Mouse (Mus musculus): ENCODE measurements around the gene Lzts3. TPM values are rescaled to one million over a fixed set of nuclear protein-coding genes. Genes with fewer than 3 reads are reported as not detected.

The Lzts3 gene
- polyA plus RNA-seq, 1 experiment from 2014 or later, result 1.4 TPM

Other genes with a start within 250 kb of the Lzts3 start
- gene Cpxm1, start 245.2 kb downstream of the Lzts3 start, polyA plus RNA-seq (2018), result 0.23 TPM in 1 of 3 replicates, not detected in the others
- gene Gm28372, start 237.6 kb downstream of the Lzts3 start, polyA plus RNA-seq (2018), result not detected in 3 replicates
- not detected in 3 replicates for gene 1700020A23Rik, start 237.5 kb downstream of the Lzts3 start, polyA plus RNA-seq (2018)
- not detected in 3 replicates for gene Tmem239, start 236.3 kb downstream of the Lzts3 start, polyA plus RNA-seq (2018)
- 40.1 to 54.6 TPM (median 47.9 TPM) in 3 replicates for gene Vps16, start 218.5 kb downstream of the Lzts3 start, polyA plus RNA-seq (2018)
- gene Pced1a, start 218.1 kb downstream of the Lzts3 start, polyA plus RNA-seq (2018), result 9.0 to 12.8 TPM (median 11.4 TPM) in 3 replicates
- gene Ptpra, start 192.5 kb downstream of the Lzts3 start, polyA plus RNA-seq (2018), result 146 to 403 TPM (median 209 TPM) in 3 replicates
- gene Mrps26, start 79.1 kb downstream of the Lzts3 start, polyA plus RNA-seq (2018), result 14.0 to 43.6 TPM (median 23.4 TPM) in 3 replicates
- gene Oxt, start 66.6 kb downstream of the Lzts3 start, polyA plus RNA-seq (2018), result not detected in 3 replicates
- not detected in 3 replicates for gene Avp, start 60.2 kb downstream of the Lzts3 start, polyA plus RNA-seq (2018)
- gene Fastkd5, start 12.8 kb downstream of the Lzts3 start, polyA plus RNA-seq (2018), result 5.1 to 6.4 TPM (median 6.0 TPM) in 3 replicates
- gene Ubox5, start 12.8 kb downstream of the Lzts3 start, polyA plus RNA-seq (2018), result 3.2 to 4.9 TPM (median 3.9 TPM) in 3 replicates
- gene Ddrgk1, start 21.9 kb upstream of the Lzts3 start, polyA plus RNA-seq (2018), result 102 to 199 TPM (median 109 TPM) in 3 replicates
- gene Itpa, start 24.8 kb upstream of the Lzts3 start, polyA plus RNA-seq (2018), result 15.9 to 46.2 TPM (median 32.9 TPM) in 3 replicates
- gene Slc4a11, start 54.7 kb upstream of the Lzts3 start, polyA plus RNA-seq (2018), result 0.10 to 0.53 TPM (median 0.38 TPM) in 3 replicates

Measured in macrophage (primary cell).